Mouse (Mus musculus): ENCODE measurements around the gene Rassf1. TPM values are rescaled to one million over a fixed set of nuclear protein-coding genes. Genes with fewer than 3 reads are reported as not detected.

The Rassf1 gene
- polyA plus RNA-seq (2016; fragmentation: Nextera tagmentation; extraction: Ambion mirVana) = 45.3 and 46.5 TPM in 2 replicates

DNA sequence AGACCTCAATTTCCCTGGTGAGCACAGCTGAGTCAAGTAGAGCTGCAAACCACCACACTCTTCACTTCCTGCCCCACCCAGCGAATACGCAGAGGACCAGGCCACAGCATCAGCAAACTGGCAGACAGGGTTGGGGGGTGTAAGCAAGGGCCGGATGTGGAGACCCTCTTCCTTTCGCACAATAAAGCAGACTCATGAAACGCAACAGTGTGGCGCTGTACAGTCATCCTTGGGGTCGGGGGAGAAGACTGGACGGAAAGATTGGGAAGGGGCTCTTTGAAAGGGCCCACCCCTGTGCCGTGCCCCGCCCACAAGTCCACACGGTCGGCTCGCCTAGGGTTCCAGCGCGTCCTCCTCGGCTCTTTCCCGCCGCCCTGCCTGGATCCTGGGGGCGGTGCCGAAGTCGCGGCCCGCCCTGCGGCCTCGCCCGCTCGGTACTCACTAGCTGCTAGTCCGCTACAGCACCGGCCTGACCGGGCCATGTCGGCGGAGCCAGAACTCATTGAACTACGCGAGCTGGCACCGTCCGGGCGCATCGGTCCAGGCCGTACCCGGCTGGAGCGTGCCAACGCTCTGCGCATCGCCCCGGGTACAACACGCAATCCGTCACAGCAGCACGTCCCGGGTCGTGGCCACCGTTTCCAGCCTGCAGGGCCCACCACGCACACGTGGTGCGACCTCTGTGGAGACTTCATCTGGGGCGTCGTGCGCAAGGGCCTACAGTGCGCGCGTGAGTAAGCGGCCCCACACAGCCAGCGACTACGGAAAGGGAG lies at the start of gene Rassf1:
TSS of gene Rassf1 (plus strand) at position 439 of the 773 bp plus-strand sequence.
- Histone ChIP-seq H3K4me3 (peak within 1 kb of the TSS; percentile 85), H3K36me3 (replicated peaks) (peaks cover 5% of the 10 kb centered on the region), H3K4me1 (peaks cover 75% of the 10 kb centered on the region), H3K27ac (replicated peaks) (peak within 1 kb of the TSS; percentile 88), H3K27me3 (replicated peaks; ENCODE audit: low read depth, poor library complexity, severe bottlenecking) (peaks cover 62% of the 10 kb centered on the region), H3K9me3 (no peaks in the 10 kb centered on the region)
- under 1% methylated on average over 63 of the region's 63 CpGs for WGBS
- peak; percentile 84 for DNase-seq (ENCODE audit: low spot score)

DNA sequence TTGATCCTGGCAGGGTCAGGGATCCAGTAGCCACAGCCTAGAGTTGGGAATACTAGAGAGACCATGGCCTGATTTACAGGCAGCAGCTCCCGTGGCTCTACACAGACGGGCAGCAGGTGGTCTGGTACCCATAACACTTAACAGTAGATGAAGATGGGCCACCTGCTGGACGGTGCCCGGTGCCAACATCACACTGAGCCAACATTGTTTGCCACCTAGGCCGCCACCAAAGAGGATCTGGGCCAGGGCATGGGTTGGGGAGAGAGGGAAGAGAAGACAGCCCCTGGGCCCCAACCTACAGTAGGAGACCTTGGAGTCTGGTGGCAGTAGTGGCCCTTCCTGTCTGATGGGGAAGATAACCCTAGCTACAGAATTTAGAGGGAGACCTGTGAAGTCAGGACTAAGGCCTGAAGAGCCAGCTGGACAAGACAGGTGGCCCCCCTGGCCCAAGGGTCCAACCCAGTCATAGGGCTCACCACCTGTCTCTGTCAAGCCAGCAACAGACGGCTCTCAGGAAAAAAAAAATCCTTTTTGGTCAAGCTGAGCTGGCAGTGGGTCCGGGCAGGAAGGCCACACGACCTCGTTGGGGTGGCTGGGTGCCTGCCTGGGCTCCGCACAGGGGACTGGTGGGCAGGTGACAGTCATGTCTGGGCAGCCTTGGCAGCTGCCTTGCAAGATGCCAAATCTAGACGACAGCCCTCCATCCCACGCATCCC lies 49.1 kb upstream of the Rassf1 start:
- Histone ChIP-seq H3K4me1 (peaks cover 18% of the 10 kb centered on the region), H3K36me3 (replicated peaks) (no peaks in the 10 kb centered on the region), H3K27me3 (replicated peaks; ENCODE audit: low read depth, poor library complexity, severe bottlenecking) (0 out of 2 replicates have a peak, but pooled peaks cover 16% of the 10 kb centered on the region), H3K4me3 (no peak overlapping the region), H3K9me3 (no peaks in the 10 kb centered on the region), H3K27ac (replicated peaks) (no peak overlapping the region)
- DNase-seq (ENCODE audit: low spot score) = no peak
- 90% methylated on average over 12 of the region's 12 CpGs for WGBS

DNA sequence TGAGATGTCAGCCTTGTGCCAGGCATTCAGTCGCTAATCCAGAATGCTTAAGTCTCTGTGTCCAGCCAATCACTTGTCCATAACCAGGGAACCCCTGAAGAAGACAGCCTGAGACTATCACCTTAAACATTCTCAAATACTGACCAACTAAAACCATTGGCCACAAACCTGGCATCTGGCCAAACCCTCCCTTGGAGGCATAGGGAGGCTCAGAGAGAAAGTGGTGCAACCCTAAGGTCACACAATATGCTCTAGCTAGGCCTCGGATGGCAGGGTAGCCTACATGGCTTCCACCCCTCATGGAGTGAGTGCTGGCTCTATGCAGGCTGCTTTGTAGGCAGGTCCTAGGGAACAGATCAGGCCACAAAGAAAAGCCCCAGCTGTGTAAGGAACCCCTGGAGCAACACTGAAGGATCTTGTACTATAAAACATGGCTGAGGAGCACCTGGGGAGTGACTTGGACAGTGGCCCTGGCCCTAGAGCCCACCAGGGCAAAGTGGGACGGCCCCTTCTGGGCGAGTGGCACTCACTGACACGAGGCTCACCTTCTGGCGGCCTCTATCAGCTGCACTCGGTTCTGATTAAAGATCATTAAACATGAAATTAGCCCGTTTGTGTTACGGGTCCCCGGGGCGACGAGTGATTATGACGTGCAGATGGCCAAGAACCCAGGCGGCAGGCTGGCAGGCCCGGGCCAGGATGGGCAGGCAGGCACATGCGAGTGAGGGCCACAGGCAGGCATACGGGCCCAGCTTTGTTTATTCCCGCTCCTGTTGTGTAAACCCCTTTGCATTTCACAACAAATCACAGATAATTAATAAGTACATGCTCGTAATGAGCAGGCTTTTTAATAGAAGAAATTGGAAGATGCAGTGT lies 46.5 kb upstream of the Rassf1 start:
- WGBS = 78% methylated on average over 19 of the region's 19 CpGs
- Histone ChIP-seq H3K27me3 (replicated peaks; ENCODE audit: low read depth, poor library complexity, severe bottlenecking) (0 out of 2 replicates have a peak, but pooled peaks cover 21% of the 10 kb centered on the region), H3K9me3 (no peaks in the 10 kb centered on the region), H3K27ac (replicated peaks) (0 out of 2 replicates have a peak overlapping the region, but pooled peaks have one; percentile 14), H3K4me1 (peaks cover 27% of the 10 kb centered on the region), H3K36me3 (replicated peaks) (no peaks in the 10 kb centered on the region), H3K4me3 (no peak overlapping the region)
- DNase-seq (ENCODE audit: low spot score) = no peak

DNA sequence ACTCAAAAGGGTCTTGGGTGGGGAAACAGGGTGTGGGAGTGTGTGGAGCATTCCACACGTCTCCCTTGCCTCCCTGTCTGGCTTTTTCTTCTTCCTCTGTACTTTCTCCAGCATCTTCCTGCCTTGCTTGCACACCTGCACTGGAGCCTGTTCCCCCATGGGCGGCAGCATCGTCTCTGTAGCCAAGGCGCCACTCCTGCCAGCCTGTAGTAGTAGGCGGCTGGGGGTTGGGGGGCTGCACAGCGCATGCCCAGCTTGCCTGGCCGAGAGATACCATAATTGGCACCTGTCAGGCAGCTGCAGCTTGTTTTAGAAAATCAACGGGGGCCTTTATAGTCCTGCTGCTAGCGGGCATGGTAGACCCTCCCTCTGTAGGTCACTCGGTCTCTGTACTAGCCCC lies 43.1 kb upstream of the Rassf1 start:
- no peak for DNase-seq (ENCODE audit: low spot score)
- no peak overlapping the region for H3K4me3 ChIP-seq
- 62% methylated on average over 10 of the region's 10 CpGs for WGBS
- H3K27ac ChIP-seq (replicated peaks) = no peak overlapping the region
- H3K4me1 ChIP-seq = peaks cover 47% of the 10 kb centered on the region
- H3K9me3 ChIP-seq = no peaks in the 10 kb centered on the region
- H3K27me3 ChIP-seq (replicated peaks; ENCODE audit: low read depth, poor library complexity, severe bottlenecking) = 0 out of 2 replicates have a peak, but pooled peaks cover 24% of the 10 kb centered on the region
- no peaks in the 10 kb centered on the region for H3K36me3 ChIP-seq (replicated peaks)

DNA sequence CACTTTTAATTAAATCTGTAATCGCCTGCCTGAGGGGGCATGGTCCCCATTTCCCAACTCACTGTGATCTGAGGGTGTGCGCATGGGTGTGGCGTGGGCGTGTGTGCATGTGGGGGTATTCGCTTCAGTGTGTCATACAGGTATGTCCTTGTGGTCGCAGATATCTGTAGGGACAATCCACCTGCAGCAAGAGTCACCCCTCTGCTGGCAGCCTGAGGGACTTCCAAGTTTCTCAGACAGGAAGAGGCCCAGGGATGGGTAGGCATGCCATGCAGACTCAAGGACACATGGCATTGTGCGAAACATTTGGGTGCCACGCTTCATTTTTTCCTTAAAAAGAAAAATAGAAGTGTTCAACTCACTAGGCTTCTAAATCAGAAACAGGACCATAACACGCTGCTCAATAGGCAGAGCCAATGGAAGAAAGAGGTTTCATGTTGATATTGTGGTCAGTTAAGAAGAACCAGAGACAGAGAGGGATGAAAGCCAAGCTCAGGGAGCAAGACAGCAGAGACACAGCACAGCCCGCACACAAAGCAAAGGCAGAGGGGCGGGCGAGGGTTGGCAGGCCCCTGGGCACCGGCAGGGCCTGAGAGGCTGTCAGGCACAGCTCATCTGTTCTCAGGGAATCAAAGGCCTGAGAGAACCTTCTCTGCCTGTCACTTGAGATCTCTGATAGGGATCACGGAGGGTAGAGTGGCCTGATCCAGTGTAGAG lies 40.8 kb upstream of the Rassf1 start:
- H3K4me1 ChIP-seq = peaks cover 47% of the 10 kb centered on the region
- H3K27ac ChIP-seq (replicated peaks) = 0 out of 2 replicates have a peak overlapping the region, but pooled peaks have one; percentile 11
- no peaks in the 10 kb centered on the region for H3K9me3 ChIP-seq
- WGBS = 89% methylated on average over 14 of the region's 14 CpGs
- no peak for DNase-seq (ENCODE audit: low spot score)
- 0 out of 2 replicates have a peak, but pooled peaks cover 31% of the 10 kb centered on the region for H3K27me3 ChIP-seq (replicated peaks; ENCODE audit: low read depth, poor library complexity, severe bottlenecking)
- H3K36me3 ChIP-seq (replicated peaks) = no peaks in the 10 kb centered on the region
- H3K4me3 ChIP-seq = no peak overlapping the region

DNA sequence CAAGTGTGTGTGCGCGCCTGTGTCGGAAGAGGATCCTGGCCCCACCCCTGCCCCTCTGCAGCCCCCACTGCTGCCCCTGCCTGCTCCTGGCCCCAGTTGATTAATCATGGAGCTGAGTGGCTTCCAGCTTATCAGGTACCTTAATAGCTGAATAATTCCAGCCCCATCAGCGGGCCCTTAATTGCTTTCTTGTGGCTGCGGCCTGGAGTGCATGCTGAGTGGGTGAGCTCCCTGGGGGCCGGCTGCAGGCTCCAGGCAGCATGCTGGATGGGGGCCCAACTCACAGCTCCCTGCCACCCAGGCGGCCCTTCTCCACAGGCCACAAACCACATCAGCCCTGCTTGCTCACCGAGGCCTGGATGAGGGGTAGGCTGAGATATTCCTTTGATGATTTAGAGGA lies 39.9 kb upstream of the Rassf1 start:
- peaks cover 44% of the 10 kb centered on the region for H3K4me1 ChIP-seq
- no peaks in the 10 kb centered on the region for H3K9me3 ChIP-seq
- 0 out of 2 replicates have a peak, but pooled peaks cover 23% of the 10 kb centered on the region for H3K27me3 ChIP-seq (replicated peaks; ENCODE audit: low read depth, poor library complexity, severe bottlenecking)
- H3K27ac ChIP-seq (replicated peaks) = peak overlapping the region; percentile 11; the same call in 1 of the 2 replicates
- DNase-seq (ENCODE audit: low spot score) = no peak
- 68% methylated on average over 8 of the region's 8 CpGs for WGBS
- H3K36me3 ChIP-seq (replicated peaks) = no peaks in the 10 kb centered on the region
- no peak overlapping the region for H3K4me3 ChIP-seq

DNA sequence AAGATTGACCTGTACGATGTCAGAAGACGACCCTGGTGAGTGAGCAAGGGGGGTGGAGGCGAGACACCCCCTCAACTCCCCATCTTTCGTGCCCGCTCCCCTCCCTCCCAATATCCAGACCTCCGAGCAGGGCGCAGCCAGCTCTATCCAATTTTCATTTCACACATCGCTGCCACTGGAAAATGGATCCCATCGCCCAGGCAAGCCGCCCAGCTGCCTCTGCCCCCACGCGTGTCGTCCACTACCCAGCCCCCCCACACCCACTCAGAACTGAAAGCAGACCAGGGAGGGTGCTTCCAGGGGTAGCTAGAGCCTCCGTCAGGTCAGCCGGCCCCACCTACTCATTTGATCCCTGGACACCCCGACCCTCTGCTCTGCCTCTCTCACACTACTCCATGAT lies 39.0 kb upstream of the Rassf1 start:
- DNase-seq (ENCODE audit: low spot score) = no peak
- Histone ChIP-seq H3K27me3 (replicated peaks; ENCODE audit: low read depth, poor library complexity, severe bottlenecking) (0 out of 2 replicates have a peak, but pooled peaks cover 14% of the 10 kb centered on the region), H3K27ac (replicated peaks) (0 out of 2 replicates have a peak overlapping the region, but pooled peaks have one; percentile 19), H3K36me3 (replicated peaks) (no peaks in the 10 kb centered on the region), H3K4me3 (no peak overlapping the region), H3K9me3 (no peaks in the 10 kb centered on the region), H3K4me1 (peaks cover 46% of the 10 kb centered on the region)
- 75% methylated on average over 16 of the region's 16 CpGs for WGBS

DNA sequence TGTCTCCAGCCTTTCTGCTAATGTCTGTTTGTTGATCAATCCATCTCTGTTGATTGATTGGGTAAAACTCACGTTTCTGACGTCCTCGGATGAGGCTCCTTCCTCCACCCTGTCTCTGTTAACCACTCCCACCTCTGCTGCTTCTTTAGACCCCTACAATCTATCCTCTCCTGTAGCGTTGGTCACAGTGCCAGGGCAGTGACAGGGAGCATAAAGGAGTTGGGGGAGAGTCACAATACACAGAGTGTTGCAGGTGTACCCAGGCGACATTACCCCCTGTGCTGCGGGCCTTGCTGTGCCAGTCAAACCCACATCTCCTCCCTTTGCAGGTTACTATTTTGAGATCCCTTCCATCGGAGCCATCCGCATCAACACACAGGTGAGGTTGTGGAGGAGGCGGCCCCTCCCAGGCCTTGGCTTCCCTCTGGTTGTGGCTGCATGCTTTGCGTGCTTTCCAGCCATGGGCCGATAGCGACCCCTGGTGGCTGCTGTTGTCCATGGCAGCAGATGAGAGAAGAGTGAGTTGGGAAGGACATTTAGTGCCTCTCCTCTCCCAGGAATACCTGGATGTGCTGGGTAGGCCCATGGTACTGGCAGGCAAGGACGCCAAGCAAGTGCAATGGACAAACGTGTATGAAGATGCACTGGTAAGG lies 36.9 kb upstream of the Rassf1 start:
- H3K27ac ChIP-seq (replicated peaks) = no peak overlapping the region
- H3K9me3 ChIP-seq = no peaks in the 10 kb centered on the region
- H3K4me1 ChIP-seq = peaks cover 41% of the 10 kb centered on the region
- H3K36me3 ChIP-seq (replicated peaks) = no peaks in the 10 kb centered on the region
- peak; percentile 90 for DNase-seq (ENCODE audit: low spot score)
- WGBS = 26% methylated on average over 14 of the region's 14 CpGs
- H3K4me3 ChIP-seq = no peak overlapping the region
- H3K27me3 ChIP-seq (replicated peaks; ENCODE audit: low read depth, poor library complexity, severe bottlenecking) = 0 out of 2 replicates have a peak, but pooled peaks cover 18% of the 10 kb centered on the region

DNA sequence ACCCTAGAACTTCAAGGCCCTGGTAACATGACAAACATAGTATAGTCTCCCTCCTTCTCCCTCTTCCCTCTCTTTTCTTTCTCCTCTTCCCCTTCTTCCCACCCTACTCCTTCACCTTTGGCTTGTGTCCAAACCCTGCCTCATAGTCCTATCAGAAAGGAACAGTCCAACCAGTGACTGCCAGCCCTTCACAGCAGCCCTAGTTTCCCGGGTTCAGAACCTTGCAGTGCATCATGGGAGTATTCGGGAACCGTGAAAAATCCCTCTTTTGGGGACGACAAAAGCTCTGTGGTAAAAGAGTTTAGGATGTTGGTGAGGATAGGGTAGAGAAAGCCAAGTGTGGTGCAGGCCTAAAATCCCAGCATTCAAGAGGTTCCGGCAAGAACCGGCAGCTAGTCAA lies 31.0 kb upstream of the Rassf1 start:
- H3K27me3 ChIP-seq (replicated peaks; ENCODE audit: low read depth, poor library complexity, severe bottlenecking) = peaks cover 44% of the 10 kb centered on the region
- H3K36me3 ChIP-seq (replicated peaks) = no peaks in the 10 kb centered on the region
- 65% methylated on average over 6 of the region's 6 CpGs for WGBS
- no peak for DNase-seq (ENCODE audit: low spot score)
- no peak overlapping the region; the same call in 1 of the 2 replicates for H3K27ac ChIP-seq (replicated peaks)
- H3K4me1 ChIP-seq = peaks cover 30% of the 10 kb centered on the region
- H3K4me3 ChIP-seq = no peak overlapping the region
- H3K9me3 ChIP-seq = no peaks in the 10 kb centered on the region

DNA sequence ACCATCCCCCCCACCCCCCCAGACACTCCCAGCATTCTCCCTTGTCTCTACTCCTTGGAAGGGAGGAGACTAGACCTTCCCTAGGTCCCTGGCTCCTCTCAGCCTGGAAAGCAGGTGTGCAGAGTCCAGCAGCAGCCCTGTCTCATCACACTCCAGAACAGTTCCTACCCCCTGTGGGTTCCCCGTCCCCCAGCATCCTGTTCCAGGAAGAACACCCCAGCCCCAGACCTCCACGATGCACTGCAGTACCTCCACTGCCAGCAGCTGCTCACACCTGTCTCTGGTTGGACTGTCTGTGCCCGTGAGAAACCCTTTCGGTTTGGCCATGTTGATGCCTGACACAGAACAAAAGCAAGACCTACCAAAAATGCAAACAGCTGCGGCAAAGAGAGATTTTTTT lies 30.2 kb upstream of the Rassf1 start:
- no peaks in the 10 kb centered on the region for H3K36me3 ChIP-seq (replicated peaks)
- H3K27me3 ChIP-seq (replicated peaks; ENCODE audit: low read depth, poor library complexity, severe bottlenecking) = peaks cover 53% of the 10 kb centered on the region
- peaks cover 32% of the 10 kb centered on the region for H3K4me1 ChIP-seq
- H3K9me3 ChIP-seq = no peaks in the 10 kb centered on the region
- H3K27ac ChIP-seq (replicated peaks) = no peak overlapping the region
- WGBS = 67% methylated on average over 5 of the region's 5 CpGs
- no peak for DNase-seq (ENCODE audit: low spot score)
- no peak overlapping the region for H3K4me3 ChIP-seq

DNA sequence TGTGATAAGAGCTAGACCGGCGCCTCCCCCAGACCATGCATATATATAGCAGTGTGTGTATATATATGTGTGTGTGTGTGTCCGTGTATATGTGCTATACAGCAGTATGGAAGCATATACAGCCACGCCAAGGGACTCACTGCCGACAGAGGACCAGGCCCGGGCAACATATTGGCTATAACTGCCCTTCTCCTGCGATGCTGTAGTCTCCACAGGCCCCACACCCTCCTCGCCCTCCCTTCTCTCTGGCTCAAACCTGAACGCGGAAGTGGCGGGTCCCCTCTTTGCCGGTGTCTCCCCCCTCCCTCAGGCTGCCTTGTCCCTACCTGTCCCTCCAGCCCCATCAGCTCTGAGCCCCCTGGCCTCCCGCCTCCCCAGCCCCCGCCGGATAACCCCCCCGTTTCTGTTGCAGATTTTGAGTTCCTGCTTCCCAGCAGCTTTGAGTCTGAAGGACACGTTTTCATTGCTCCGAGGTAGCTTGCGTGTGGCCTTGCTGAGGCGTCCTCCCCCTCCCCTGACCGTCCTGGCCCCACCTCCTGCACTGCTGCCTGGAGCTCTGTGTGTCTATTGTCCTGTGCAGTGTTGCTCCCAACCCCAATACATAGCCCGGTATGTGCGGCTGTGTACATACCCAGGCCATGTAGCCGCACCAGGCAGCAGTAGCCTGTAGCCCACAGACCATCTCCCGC lies 29.5 kb upstream of the Rassf1 start:
- H3K36me3 ChIP-seq (replicated peaks) = no peaks in the 10 kb centered on the region

More for the DNA sequence above, 29.5 kb upstream of the Rassf1 start:
- H3K4me3 ChIP-seq = peak overlapping the region; percentile 44
- peaks cover 39% of the 10 kb centered on the region for H3K4me1 ChIP-seq
- peaks cover 59% of the 10 kb centered on the region for H3K27me3 ChIP-seq (replicated peaks; ENCODE audit: low read depth, poor library complexity, severe bottlenecking)
- H3K9me3 ChIP-seq = no peaks in the 10 kb centered on the region
- peak overlapping the region; percentile 76 for H3K27ac ChIP-seq (replicated peaks)
- 23% methylated on average over 25 of the region's 25 CpGs for WGBS
- DNase-seq (ENCODE audit: low spot score) = peak; percentile 51
